Mouse (Mus musculus) heart, postnatal 0 days (tissue): Measurements from ENCODE around the gene Kif13a.

ENCODE experiments used
- CTCF ChIP-seq: IDR thresholded peaks from 2 replicates; pipeline ENCODE4 v1.5.1; 2016; ENCODE audit warnings: antibody characterized with exemption, control low read depth, low read depth
- EP300 ChIP-seq: IDR thresholded peaks from 2 replicates; pipeline ENCODE4 v1.6.1; 2016; ENCODE audit warnings: antibody characterized with exemption, low read depth

- TF ChIP-seq CTCF (no peak), EP300 (peak; percentile 86; the same call in 1 of the 2 replicates)
Measured at GRCm38 (mm10) chr13:46918509-46918908, 11.2 kb downstream of the Kif13a start.
